Mouse (Mus musculus) natural killer cell, adult 2 months (primary cell): ENCODE measurements around the gene Slc39a13.
"Not testable (repeated sequence)": the region's sequence is repeated elsewhere in the genome, so short reads cannot be mapped to it uniquely, and the experiment has no call there.

ENCODE experiments used
- DNase-seq, 2 experiments: peaks; one replicate each; pipeline ENCODE4 v3.0.0; 2022; ENCODE audit warnings: low spot score in 2 of 2

Gene Slc39a13

DNA sequence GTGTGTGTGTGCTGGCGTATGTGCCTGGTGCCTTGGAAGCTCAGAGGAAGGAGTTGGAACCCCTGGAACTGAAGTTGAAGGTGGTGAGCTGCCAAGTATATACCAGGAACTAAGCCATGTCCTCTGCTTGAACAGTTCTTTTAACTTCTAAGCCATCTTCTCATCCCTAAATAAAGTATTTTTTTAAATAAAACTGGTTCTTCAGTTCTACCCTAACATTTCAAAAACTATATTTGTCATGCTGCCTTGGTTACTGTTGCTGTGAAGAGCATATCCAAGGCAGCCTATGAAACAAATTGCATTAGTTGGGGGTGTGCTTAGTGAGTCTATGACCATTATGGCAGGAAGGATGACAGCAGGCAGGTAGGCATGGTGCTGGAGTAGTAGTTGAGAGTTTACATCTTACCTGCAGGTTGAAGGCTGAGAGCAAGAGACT is 45.1 kb downstream of the Slc39a13 start:
- no peak for DNase-seq

DNA sequence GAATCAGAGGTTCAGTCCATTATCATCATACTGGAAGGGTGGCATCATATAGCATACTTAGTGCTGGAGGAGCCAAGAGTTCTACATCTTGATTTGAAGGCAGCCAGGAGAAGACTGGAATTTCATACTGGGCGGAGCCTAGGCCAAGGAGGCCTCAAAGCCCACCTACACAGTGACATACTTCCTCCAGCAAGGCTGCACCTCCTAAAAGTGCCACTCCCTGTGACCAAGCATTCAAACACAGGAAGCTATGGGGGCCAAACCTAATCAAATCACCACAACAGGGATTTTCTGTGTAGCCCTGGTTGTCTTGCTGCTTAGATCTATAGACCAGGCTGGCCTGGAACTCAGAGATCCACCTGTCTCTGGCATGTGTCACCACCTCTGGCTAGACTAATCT is 46.3 kb downstream of the Slc39a13 start:
- no peak for DNase-seq

GRCm38 (mm10) chr2:91023131-91023530 is 47.1 kb downstream of the Slc39a13 start:
- DNase-seq, result no peak

DNA sequence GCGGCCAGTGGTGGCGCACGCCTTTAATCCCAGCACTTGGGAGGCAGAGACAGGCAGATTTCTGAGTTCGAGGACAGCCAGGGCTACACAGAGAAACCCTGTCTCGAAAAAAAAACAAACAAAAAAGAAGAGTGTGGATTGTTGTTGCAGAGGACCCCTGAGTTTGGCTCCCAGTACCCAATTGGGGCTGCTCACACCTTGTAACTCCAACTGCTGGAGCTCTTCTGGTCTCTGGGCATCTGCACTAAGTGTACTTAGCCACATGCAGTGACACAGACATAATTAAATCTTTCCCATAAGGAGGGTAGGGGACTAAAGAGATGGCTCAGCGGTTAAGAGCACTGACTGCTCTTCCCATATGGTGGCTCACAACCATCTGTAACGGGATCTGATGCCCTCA is 48.0 kb downstream of the Slc39a13 start:
- not testable (repeated sequence) for DNase-seq

DNA sequence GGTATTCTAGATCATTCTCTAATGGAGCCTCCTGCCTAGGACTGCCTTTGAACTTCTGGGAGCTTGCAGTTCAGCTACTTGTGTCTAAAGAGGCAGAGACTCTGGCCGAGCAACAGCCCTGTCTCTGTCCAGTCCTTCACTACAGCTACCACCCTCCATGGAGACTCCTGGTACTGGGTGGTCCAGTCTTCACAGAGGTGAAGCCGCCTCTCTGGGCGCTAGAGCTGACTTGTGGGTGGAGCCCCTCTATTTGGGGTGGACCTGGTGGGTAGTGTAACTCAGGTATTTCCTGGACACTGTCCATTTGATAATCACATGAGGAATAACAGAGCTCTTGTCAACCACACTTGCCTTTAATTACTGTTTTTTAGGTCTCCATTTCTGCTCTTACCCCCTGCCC is 50.3 kb downstream of the Slc39a13 start:
- no peak for DNase-seq

GRCm38 (mm10) chr2:91018061-91018788 is 52.0 kb downstream of the Slc39a13 start:
- DNase-seq, result no peak

DNA sequence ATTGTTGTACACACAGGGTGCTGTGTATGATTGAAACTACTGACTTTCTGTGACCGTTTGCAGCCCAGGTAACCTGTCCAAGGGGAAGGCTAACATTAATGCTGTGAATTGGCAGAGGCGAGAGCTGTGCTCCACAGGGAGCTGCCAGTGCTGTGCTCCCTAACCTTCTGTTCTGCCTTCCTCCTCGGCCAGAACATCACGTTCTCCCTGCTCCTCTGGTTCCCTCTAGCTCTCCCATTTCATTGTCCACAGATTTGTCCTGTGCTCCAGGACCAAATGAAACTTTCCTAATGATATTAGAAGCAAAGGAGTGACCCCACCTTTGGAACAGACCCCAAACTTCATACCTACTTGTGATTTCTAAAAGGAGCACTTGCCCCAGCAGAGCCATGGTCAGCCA is 54.8 kb downstream of the Slc39a13 start:
- no peak for DNase-seq

DNA sequence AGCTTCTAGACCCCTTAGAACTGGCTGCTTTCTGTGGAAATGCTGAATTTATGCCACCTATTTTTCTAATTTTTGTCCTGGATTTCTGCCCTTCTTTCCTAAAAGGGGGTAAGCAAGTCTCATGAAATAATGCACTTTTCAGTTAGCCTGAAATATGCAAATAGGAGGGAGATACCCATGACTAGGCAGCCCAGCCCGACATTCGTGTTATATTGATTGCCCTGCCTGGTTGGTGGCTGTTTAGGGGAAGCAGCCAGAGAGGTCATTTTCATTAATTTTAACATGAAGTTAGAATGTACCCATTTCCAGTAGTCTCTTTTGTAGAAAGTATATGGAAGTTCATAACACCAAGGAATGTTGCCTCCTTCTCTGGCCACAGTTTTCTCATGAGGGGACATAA is 56.3 kb downstream of the Slc39a13 start:
- DNase-seq, result peak in 1 of 2 experiments; percentile 15
